Mouse (Mus musculus): Measurements from ENCODE around the gene Hoxb7. TPM values are rescaled to one million over a fixed set of nuclear protein-coding genes. Genes with fewer than 3 reads are reported as not detected.

Gene Hoxb7
- polyA plus RNA-seq, 1 experiment from 2014 or later, result not detected

- Histone ChIP-seq H3K36me3 (ENCODE audit: control insufficient read depth, insufficient read depth, low read length) (no peaks in the 10 kb centered on the region), H3K9ac (ENCODE audit: low read depth, low read length) (no peak overlapping the region), H3K27me3 (ENCODE audit: control insufficient read depth, insufficient read depth, low read depth, low read length) (peaks cover 90% of the 10 kb centered on the region), H3K4me1 (ENCODE audit: control insufficient read depth, insufficient read depth, low read length) (no peaks in the 10 kb centered on the region), H3K4me2 (ENCODE audit: low read length) (peak overlapping the region; percentile 12; the same call in 1 of the 2 replicates), H3K27ac (ENCODE audit: low read length) (no peak overlapping the region), H3K4me3 (ENCODE audit: low read depth, low read length) (no peak overlapping the region), H3K9me3 (replicated peaks; ENCODE audit: control insufficient read depth, low read length, poor library complexity, severe bottlenecking) (no peaks in the 10 kb centered on the region)
- 0% methylated on average over 40 of the region's 45 CpGs for WGBS
- no peak for ATAC-seq
These were observed 32.1 kb downstream of the Hoxb7 start for GRCm38 (mm10) chr11:96318368-96319070.

- no peak overlapping the region for H3K27ac ChIP-seq (ENCODE audit: low read length)
- no peaks in the 10 kb centered on the region for H3K4me1 ChIP-seq (ENCODE audit: control insufficient read depth, insufficient read depth, low read length)
- H3K4me3 ChIP-seq (ENCODE audit: low read depth, low read length), result no peak overlapping the region
- H3K4me2 ChIP-seq (ENCODE audit: low read length), result peak overlapping the region; percentile 12; the same call in 1 of the 2 replicates
- no peaks in the 10 kb centered on the region for H3K36me3 ChIP-seq (ENCODE audit: control insufficient read depth, insufficient read depth, low read length)
- ATAC-seq, result no peak
- H3K9ac ChIP-seq (ENCODE audit: low read depth, low read length), result no peak overlapping the region
- 2% methylated on average over 26 of the region's 34 CpGs for WGBS
- H3K9me3 ChIP-seq (replicated peaks; ENCODE audit: control insufficient read depth, low read length, poor library complexity, severe bottlenecking), result no peaks in the 10 kb centered on the region
- H3K27me3 ChIP-seq (ENCODE audit: control insufficient read depth, insufficient read depth, low read depth, low read length), result peaks cover 90% of the 10 kb centered on the region
These were observed 32.9 kb downstream of the Hoxb7 start for GRCm38 (mm10) chr11:96319071-96319902.

GRCm38 (mm10) chr11:96319910-96320309, 33.5 kb downstream of the Hoxb7 start:
- H3K4me1 ChIP-seq (ENCODE audit: control insufficient read depth, insufficient read depth, low read length), result no peaks in the 10 kb centered on the region
- under 1% methylated on average over 29 of the region's 29 CpGs for WGBS
- no peak overlapping the region for H3K9ac ChIP-seq (ENCODE audit: low read depth, low read length)
- no peak for ATAC-seq
- no peaks in the 10 kb centered on the region for H3K9me3 ChIP-seq (replicated peaks; ENCODE audit: control insufficient read depth, low read length, poor library complexity, severe bottlenecking)
- no peak overlapping the region for H3K4me2 ChIP-seq (ENCODE audit: low read length)
- H3K4me3 ChIP-seq (ENCODE audit: low read depth, low read length), result no peak overlapping the region
- no peak overlapping the region for H3K27ac ChIP-seq (ENCODE audit: low read length)
- peaks cover 93% of the 10 kb centered on the region for H3K27me3 ChIP-seq (ENCODE audit: control insufficient read depth, insufficient read depth, low read depth, low read length)
- no peaks in the 10 kb centered on the region for H3K36me3 ChIP-seq (ENCODE audit: control insufficient read depth, insufficient read depth, low read length)

- whole genome bisulfite sequencing, result under 1% methylated on average over 17 of the region's 17 CpGs
- Histone ChIP-seq H3K9ac (ENCODE audit: low read depth, low read length) (no peak overlapping the region), H3K4me1 (ENCODE audit: control insufficient read depth, insufficient read depth, low read length) (no peaks in the 10 kb centered on the region), H3K27me3 (ENCODE audit: control insufficient read depth, insufficient read depth, low read depth, low read length) (peaks cover 92% of the 10 kb centered on the region), H3K9me3 (replicated peaks; ENCODE audit: control insufficient read depth, low read length, poor library complexity, severe bottlenecking) (no peaks in the 10 kb centered on the region), H3K36me3 (ENCODE audit: control insufficient read depth, insufficient read depth, low read length) (no peaks in the 10 kb centered on the region), H3K4me2 (ENCODE audit: low read length) (no peak overlapping the region), H3K4me3 (ENCODE audit: low read depth, low read length) (no peak overlapping the region), H3K27ac (ENCODE audit: low read length) (no peak overlapping the region)
- no peak for ATAC-seq
These were observed 34.3 kb downstream of the Hoxb7 start for GRCm38 (mm10) chr11:96320688-96321087.

GRCm38 (mm10) chr11:96321846-96322245, 35.4 kb downstream of the Hoxb7 start:
- no peak overlapping the region for H3K4me3 ChIP-seq (ENCODE audit: low read depth, low read length)
- H3K4me1 ChIP-seq (ENCODE audit: control insufficient read depth, insufficient read depth, low read length), result no peaks in the 10 kb centered on the region
- no peak overlapping the region for H3K4me2 ChIP-seq (ENCODE audit: low read length)
- H3K27ac ChIP-seq (ENCODE audit: low read length), result no peak overlapping the region
- H3K9me3 ChIP-seq (replicated peaks; ENCODE audit: control insufficient read depth, low read length, poor library complexity, severe bottlenecking), result no peaks in the 10 kb centered on the region
- H3K27me3 ChIP-seq (ENCODE audit: control insufficient read depth, insufficient read depth, low read depth, low read length), result peaks cover 91% of the 10 kb centered on the region
- no peaks in the 10 kb centered on the region for H3K36me3 ChIP-seq (ENCODE audit: control insufficient read depth, insufficient read depth, low read length)
- no peak overlapping the region for H3K9ac ChIP-seq (ENCODE audit: low read depth, low read length)
- ATAC-seq, result no peak
- 4% methylated on average over 5 of the region's 5 CpGs for WGBS

- Histone ChIP-seq H3K9ac (ENCODE audit: low read depth, low read length) (no peak overlapping the region), H3K4me2 (ENCODE audit: low read length) (no peak overlapping the region), H3K36me3 (ENCODE audit: control insufficient read depth, insufficient read depth, low read length) (no peaks in the 10 kb centered on the region), H3K4me1 (ENCODE audit: control insufficient read depth, insufficient read depth, low read length) (no peaks in the 10 kb centered on the region), H3K27ac (ENCODE audit: low read length) (no peak overlapping the region), H3K4me3 (ENCODE audit: low read depth, low read length) (no peak overlapping the region), H3K9me3 (replicated peaks; ENCODE audit: control insufficient read depth, low read length, poor library complexity, severe bottlenecking) (no peaks in the 10 kb centered on the region), H3K27me3 (ENCODE audit: control insufficient read depth, insufficient read depth, low read depth, low read length) (peaks cover 93% of the 10 kb centered on the region)
- 2% methylated on average over 6 of the region's 6 CpGs for WGBS
- ATAC-seq, result no peak
These were observed 36.3 kb downstream of the Hoxb7 start for GRCm38 (mm10) chr11:96322738-96323137.

- Histone ChIP-seq H3K36me3 (ENCODE audit: control insufficient read depth, insufficient read depth, low read length) (no peaks in the 10 kb centered on the region), H3K4me1 (ENCODE audit: control insufficient read depth, insufficient read depth, low read length) (no peaks in the 10 kb centered on the region), H3K4me3 (ENCODE audit: low read depth, low read length) (no peak within 1 kb of the TSS), H3K9ac (ENCODE audit: low read depth, low read length) (no peak within 1 kb of the TSS), H3K27me3 (ENCODE audit: control insufficient read depth, insufficient read depth, low read depth, low read length) (peaks cover 93% of the 10 kb centered on the region), H3K4me2 (ENCODE audit: low read length) (no peak within 1 kb of the TSS), H3K9me3 (replicated peaks; ENCODE audit: control insufficient read depth, low read length, poor library complexity, severe bottlenecking) (no peaks in the 10 kb centered on the region), H3K27ac (ENCODE audit: low read length) (no peak within 1 kb of the TSS)
- no peak for ATAC-seq
- under 1% methylated on average over 10 of the region's 10 CpGs for WGBS
These were observed 36.7 kb downstream of the Hoxb7 start, which contains the start of gene Hoxb3 for GRCm38 (mm10) chr11:96323154-96323553. Gene Hoxb3 (plus strand): TSS chr11:96323326.

- no peak for ATAC-seq
- Histone ChIP-seq H3K4me3 (ENCODE audit: low read depth, low read length) (no peak overlapping the region), H3K36me3 (ENCODE audit: control insufficient read depth, insufficient read depth, low read length) (no peaks in the 10 kb centered on the region), H3K27me3 (ENCODE audit: control insufficient read depth, insufficient read depth, low read depth, low read length) (peaks cover 94% of the 10 kb centered on the region), H3K9ac (ENCODE audit: low read depth, low read length) (no peak overlapping the region), H3K4me1 (ENCODE audit: control insufficient read depth, insufficient read depth, low read length) (no peaks in the 10 kb centered on the region), H3K4me2 (ENCODE audit: low read length) (no peak overlapping the region), H3K27ac (ENCODE audit: low read length) (no peak overlapping the region), H3K9me3 (replicated peaks; ENCODE audit: control insufficient read depth, low read length, poor library complexity, severe bottlenecking) (no peaks in the 10 kb centered on the region)
- 0% methylated on average over 5 of the region's 5 CpGs for WGBS
These were observed 37.7 kb downstream of the Hoxb7 start for GRCm38 (mm10) chr11:96324125-96324524.

- ATAC-seq, result no peak
- H3K4me2 ChIP-seq (ENCODE audit: low read length), result no peak overlapping the region
- H3K27me3 ChIP-seq (ENCODE audit: control insufficient read depth, insufficient read depth, low read depth, low read length), result peaks cover 94% of the 10 kb centered on the region
- WGBS, result 3% methylated on average over 8 of the region's 8 CpGs
- H3K4me3 ChIP-seq (ENCODE audit: low read depth, low read length), result no peak overlapping the region
- H3K9ac ChIP-seq (ENCODE audit: low read depth, low read length), result no peak overlapping the region
- no peaks in the 10 kb centered on the region for H3K9me3 ChIP-seq (replicated peaks; ENCODE audit: control insufficient read depth, low read length, poor library complexity, severe bottlenecking)
- no peaks in the 10 kb centered on the region for H3K4me1 ChIP-seq (ENCODE audit: control insufficient read depth, insufficient read depth, low read length)
- no peak overlapping the region for H3K27ac ChIP-seq (ENCODE audit: low read length)
- H3K36me3 ChIP-seq (ENCODE audit: control insufficient read depth, insufficient read depth, low read length), result no peaks in the 10 kb centered on the region
These were observed 38.5 kb downstream of the Hoxb7 start for GRCm38 (mm10) chr11:96324965-96325364.
